9 mouse cellular contexts compared by ENCODE assay signal in the genomic region with DNA sequence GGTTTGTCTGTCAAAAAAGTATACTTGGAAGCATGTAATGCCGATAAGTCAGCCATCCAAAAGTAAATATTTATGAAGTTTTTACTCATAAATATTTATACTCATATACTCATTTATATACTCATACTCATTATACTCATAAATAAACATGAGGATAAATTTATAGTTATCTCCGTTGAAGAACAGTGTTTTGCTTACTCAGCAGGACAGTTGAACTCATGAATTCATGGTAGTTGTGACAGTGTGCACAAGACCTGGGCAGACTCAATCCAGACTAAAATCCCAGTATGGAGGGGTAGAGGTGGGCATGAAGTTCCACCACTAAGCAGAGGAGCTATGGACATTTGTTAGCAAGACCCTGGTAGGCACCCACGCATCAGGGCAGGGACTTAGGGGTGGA. TPM values are rescaled to one million over a fixed set of nuclear protein-coding genes. Genes with fewer than 3 reads are reported as not detected.
DNase-seq lines count a peak whose midpoint lies in the region; ATAC-seq and TF ChIP-seq lines count a peak whose summit lies in the region.
"Had no signal": no experiment of that assay in that cellular context is flagged by ENCODE, and none has a peak within 500 bp of the region (broad histone marks: within the 10 kb centered on the region; RNA-seq: fewer than 3 reads in every experiment).

No protein-coding gene starts in this region.

- H3K9me3 ChIP-seq in erythroblast, embryonic 14.5 days (ENCODE audit: control insufficient read depth, low read length), result no peaks in the 10 kb centered on the region
- H3K9me3 ChIP-seq in lung, postnatal 0 days (ENCODE audit: low read length), result no peaks in the 10 kb centered on the region
- no peaks in the 10 kb centered on the region for H3K9me3 ChIP-seq in limb, embryonic 12.5 days
- H3K9me3 ChIP-seq in neural tube, embryonic 13.5 days, result no peaks in the 10 kb centered on the region

- 51% methylated on average over 3 of the region's 3 CpGs for WGBS in lung, postnatal 0 days
- WGBS in limb, embryonic 12.5 days, result 86% methylated on average over 3 of the region's 3 CpGs
- WGBS in neural tube, embryonic 13.5 days, result 67% methylated on average over 3 of the region's 3 CpGs

- DNase-seq in lung, postnatal 0 days (ENCODE audit: low spot score), result no peak
- no peak for DNase-seq in lung, postnatal 10 days
- DNase-seq in cerebellum, adult 11-12 months, result no peak
- no peak for DNase-seq in ovary, postnatal 14 days (ENCODE audit: low spot score)
- DNase-seq: thymus, postnatal 14 days had no signal

- TF ChIP-seq CTCF in lung, postnatal 0 days (IDR thresholded peaks at IDR 0.05), result no peak

- H3K27me3 ChIP-seq in erythroblast, embryonic 14.5 days (ENCODE audit: control insufficient read depth), result no peaks in the 10 kb centered on the region
- no peaks in the 10 kb centered on the region for H3K27me3 ChIP-seq in lung, postnatal 0 days (replicated peaks; ENCODE audit: insufficient read depth, low read length)
- H3K27me3 ChIP-seq in limb, embryonic 12.5 days, result no peaks in the 10 kb centered on the region
- no peaks in the 10 kb centered on the region for H3K27me3 ChIP-seq in neural tube, embryonic 13.5 days

- no peak overlapping the region for H3K9ac ChIP-seq in lung, postnatal 0 days (replicated peaks; ENCODE audit: low read depth)
- H3K9ac ChIP-seq in limb, embryonic 12.5 days (replicated peaks), result no peak overlapping the region
- no peak overlapping the region for H3K9ac ChIP-seq in neural tube, embryonic 13.5 days

- no peak for ATAC-seq in erythroblast, adult 5-6 weeks (replicated peaks; ENCODE audit: low FRiP score, poor library complexity, severe bottlenecking)
- ATAC-seq in lung, postnatal 0 days, result no peak
- ATAC-seq in limb, embryonic 12.5 days (ENCODE audit: insufficient number of reproducible peaks, insufficient read depth, low FRiP score, low TSS enrichment, low read depth), result no peak
- no peak for ATAC-seq in neural tube, embryonic 13.5 days (ENCODE audit: low read depth)

- H3K27ac ChIP-seq in lung, postnatal 0 days (ENCODE audit: low read length), result no peak overlapping the region
- H3K27ac ChIP-seq in limb, embryonic 12.5 days, result no peak overlapping the region
- no peak overlapping the region for H3K27ac ChIP-seq in neural tube, embryonic 13.5 days (replicated peaks)

- TF ChIP-seq EP300 in lung, postnatal 0 days (IDR thresholded peaks at IDR 0.05), result no peak

- H3K36me3 ChIP-seq in erythroblast, embryonic 14.5 days (ENCODE audit: control insufficient read depth), result peaks cover 24% of the 10 kb centered on the region
- H3K36me3 ChIP-seq in lung, postnatal 0 days (ENCODE audit: insufficient read depth, low read length), result no peaks in the 10 kb centered on the region; the same call in 1 of the 2 replicates
- H3K36me3 ChIP-seq in limb, embryonic 12.5 days, result peaks cover 7% of the 10 kb centered on the region; the same call in 1 of the 2 replicates
- H3K36me3 ChIP-seq in neural tube, embryonic 13.5 days, result peaks cover 13% of the 10 kb centered on the region

- H3K4me2 ChIP-seq in lung, postnatal 0 days (replicated peaks; ENCODE audit: low read depth, low read length), result peak overlapping the region; percentile 83
- H3K4me2 ChIP-seq in limb, embryonic 12.5 days, result peak overlapping the region; percentile 80
- peak overlapping the region; percentile 74 for H3K4me2 ChIP-seq in neural tube, embryonic 13.5 days

- peak overlapping the region; percentile 89 for H3K4me3 ChIP-seq in erythroblast, embryonic 14.5 days (replicated peaks)
- H3K4me3 ChIP-seq in lung, postnatal 0 days (ENCODE audit: low read depth, low read length), result no peak overlapping the region
- H3K4me3 ChIP-seq in limb, embryonic 12.5 days (replicated peaks), result peak overlapping the region; percentile 71; the same call in 1 of the 2 replicates
- H3K4me3 ChIP-seq in neural tube, embryonic 13.5 days, result peak overlapping the region; percentile 77

- H3K4me1 ChIP-seq in erythroblast, embryonic 14.5 days (ENCODE audit: control insufficient read depth), result peaks cover 30% of the 10 kb centered on the region
- H3K4me1 ChIP-seq in lung, postnatal 0 days (ENCODE audit: insufficient read depth, low read depth, low read length), result no peaks in the 10 kb centered on the region
- H3K4me1 ChIP-seq in limb, embryonic 12.5 days (replicated peaks), result peaks cover 9% of the 10 kb centered on the region
- H3K4me1 ChIP-seq in neural tube, embryonic 13.5 days (replicated peaks), result peaks cover 16% of the 10 kb centered on the region

RNA-seq across cellular contexts. Expression of gene Brms1l, which starts 1.4 kb away (rescaled TPM):
- 6.1 and 8.1 TPM in 2 replicates for polyA plus RNA-seq in erythroblast, embryonic 14.5 days (2012)
- 7.7 and 11.0 TPM in 2 replicates for total RNA-seq in erythroblast, adult 5-6 weeks (2015; ENCODE audit: low replicate concordance)
- 4.3 and 14.5 TPM in 2 replicates for total RNA-seq in erythroblast, adult 5-6 weeks (2017; ENCODE audit: low replicate concordance)
- polyA plus RNA-seq in lung, postnatal 0 days (2015; fragmentation: Nextera tagmentation; extraction: Ambion mirVana), result 24.9 and 25.3 TPM in 2 replicates
- 49.8 and 53.3 TPM in 2 replicates for polyA plus RNA-seq in limb, embryonic 12.5 days (2016; fragmentation: Nextera tagmentation; extraction: Ambion mirVana)
- 46.6 and 51.5 TPM in 2 replicates for polyA plus RNA-seq in neural tube, embryonic 13.5 days (2015; fragmentation: Nextera tagmentation; extraction: Ambion mirVana)

RNA-seq across cellular contexts. Expression of gene Ralgapa1, which starts 16.5 kb away (rescaled TPM):
- polyA plus RNA-seq in erythroblast, embryonic 14.5 days (2012), result 0.83 and 1.7 TPM in 2 replicates
- total RNA-seq in erythroblast, adult 5-6 weeks (2015; ENCODE audit: low replicate concordance), result 25.2 and 30.5 TPM in 2 replicates
- 9.6 and 12.5 TPM in 2 replicates for total RNA-seq in erythroblast, adult 5-6 weeks (2017; ENCODE audit: low replicate concordance)
- 10.9 and 13.3 TPM in 2 replicates for polyA plus RNA-seq in lung, postnatal 0 days (2015; fragmentation: Nextera tagmentation; extraction: Ambion mirVana)
- polyA plus RNA-seq in limb, embryonic 12.5 days (2016; fragmentation: Nextera tagmentation; extraction: Ambion mirVana), result 20.2 and 20.4 TPM in 2 replicates
- polyA plus RNA-seq in neural tube, embryonic 13.5 days (2015; fragmentation: Nextera tagmentation; extraction: Ambion mirVana), result 21.0 and 22.6 TPM in 2 replicates
